Mouse (Mus musculus) neural tube, embryonic 12.5 days (tissue): ENCODE data around the gene Fndc3b. TPM values are rescaled to one million over a fixed set of nuclear protein-coding genes. Genes with fewer than 3 reads are reported as not detected.

ENCODE experiments used
- ATAC-seq: fragments of 200-750 bp; cut with Nextera tagmentation; 2 replicates; pipeline ENCODE4 v1.8.0; 2017; ENCODE audit warnings: low read depth, mild to moderate bottlenecking, moderate TSS enrichment, moderate library complexity; ENCODE audit not compliant: low FRiP score
- H3K27ac ChIP-seq: fragments of 300-500 bp; sonication (generic); 2 replicates; pipeline ENCODE4 v1.5.1; 2016
- H3K27me3 ChIP-seq: fragments of 300-500 bp; sonication (generic); replicated peaks from 2 replicates; pipeline ENCODE4 v1.6.1; 2016; ENCODE audit warnings: mild to moderate bottlenecking
- H3K36me3 ChIP-seq: fragments of 300-500 bp; sonication (generic); 2 replicates; pipeline ENCODE4 v1.6.1; 2016; ENCODE audit warnings: mild to moderate bottlenecking
- H3K4me1 ChIP-seq: fragments of 300-500 bp; sonication (generic); 2 replicates; pipeline ENCODE4 v1.6.1; 2016
- H3K4me2 ChIP-seq: fragments of 300-500 bp; sonication (generic); replicated peaks from 2 replicates; pipeline ENCODE4 v1.6.1; 2016; ENCODE audit warnings: mild to moderate bottlenecking
- H3K4me3 ChIP-seq: fragments of 300-500 bp; sonication (generic); 2 replicates; pipeline ENCODE4 v1.5.1; 2016
- H3K9ac ChIP-seq: fragments of 300-500 bp; sonication (generic); 2 replicates; pipeline ENCODE4 v1.6.1; 2016; ENCODE audit warnings: mild to moderate bottlenecking
- H3K9me3 ChIP-seq: fragments of 300-500 bp; sonication (generic); 2 replicates; pipeline ENCODE4 v1.6.1; 2016; ENCODE audit warnings: mild to moderate bottlenecking
- WGBS: fragments of 180-500 bp; shearing (Covaris S2); methylation state at CpG from one replicate; pipeline ENCODE4 v1.1.7; 2016; 5-methylcytosine and 5-hydroxymethylcytosine counted together
- polyA plus RNA-seq: library from polyadenylated mRNA; unstranded; fragments of >200 nt; fragmentation: Nextera tagmentation; extraction: Ambion mirVana; gene quantifications from 2 replicates; pipeline ENCODE4 v1.2.1, GENCODE M21; 2016

Fndc3b gene
- polyA plus RNA-seq, 1 experiment from 2014 or later, result 16.0 TPM

DNA sequence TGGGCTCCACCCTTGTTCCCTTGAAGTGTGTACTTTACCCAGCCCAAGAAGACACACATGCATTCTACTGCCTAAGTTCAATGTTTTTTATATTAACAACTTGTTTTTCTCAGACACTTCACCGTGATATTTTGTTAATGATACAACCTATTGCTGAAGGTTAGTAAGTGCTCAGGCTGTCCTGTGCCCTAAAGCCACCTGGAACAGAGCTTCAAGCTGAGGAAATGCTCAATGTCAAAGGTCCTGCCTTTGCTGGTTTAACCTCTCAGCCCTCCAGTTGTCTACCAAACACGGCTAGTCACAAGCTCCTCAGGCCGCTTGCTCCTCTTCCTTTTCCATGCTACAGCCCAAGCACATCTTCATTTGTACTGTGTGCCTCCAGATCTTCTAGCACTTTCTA lies 157.3 kb downstream of the Fndc3b start:
- H3K9ac ChIP-seq, result no peak overlapping the region
- no peak overlapping the region for H3K4me2 ChIP-seq
- no peak overlapping the region for H3K27ac ChIP-seq
- H3K4me3 ChIP-seq, result no peak overlapping the region
- no peaks in the 10 kb centered on the region for H3K4me1 ChIP-seq
- H3K9me3 ChIP-seq, result no peaks in the 10 kb centered on the region
- ATAC-seq, result no peak
- no peaks in the 10 kb centered on the region for H3K36me3 ChIP-seq
- WGBS, result 89% methylated on average over 3 of the region's 3 CpGs
- H3K27me3 ChIP-seq, result no peaks in the 10 kb centered on the region

DNA sequence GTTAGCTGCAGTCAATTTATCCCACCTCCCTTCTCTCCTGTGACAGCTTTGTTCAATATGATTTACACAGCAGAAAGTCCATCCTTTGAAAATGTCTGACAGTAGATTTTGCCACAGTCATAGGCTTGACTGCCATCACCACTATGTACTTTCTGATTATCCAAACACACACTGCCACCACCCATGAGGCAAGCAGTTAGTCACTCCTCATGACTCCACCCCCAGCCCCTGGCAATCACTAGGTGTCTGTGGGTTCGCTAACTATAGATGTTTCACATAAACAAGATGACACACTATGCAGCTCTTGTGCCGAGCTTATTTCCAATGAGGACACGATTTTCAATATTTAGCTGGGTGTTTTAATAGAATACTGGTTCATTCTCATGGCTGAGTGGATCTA lies 160.1 kb downstream of the Fndc3b start:
- no peak overlapping the region for H3K4me2 ChIP-seq
- H3K27ac ChIP-seq, result no peak overlapping the region
- H3K4me1 ChIP-seq, result no peaks in the 10 kb centered on the region
- no peak overlapping the region for H3K4me3 ChIP-seq
- no peak for ATAC-seq
- 89% methylated on average over 3 of the region's 3 CpGs for WGBS
- no peaks in the 10 kb centered on the region for H3K9me3 ChIP-seq
- no peaks in the 10 kb centered on the region for H3K36me3 ChIP-seq
- no peak overlapping the region for H3K9ac ChIP-seq
- H3K27me3 ChIP-seq, result no peaks in the 10 kb centered on the region

DNA sequence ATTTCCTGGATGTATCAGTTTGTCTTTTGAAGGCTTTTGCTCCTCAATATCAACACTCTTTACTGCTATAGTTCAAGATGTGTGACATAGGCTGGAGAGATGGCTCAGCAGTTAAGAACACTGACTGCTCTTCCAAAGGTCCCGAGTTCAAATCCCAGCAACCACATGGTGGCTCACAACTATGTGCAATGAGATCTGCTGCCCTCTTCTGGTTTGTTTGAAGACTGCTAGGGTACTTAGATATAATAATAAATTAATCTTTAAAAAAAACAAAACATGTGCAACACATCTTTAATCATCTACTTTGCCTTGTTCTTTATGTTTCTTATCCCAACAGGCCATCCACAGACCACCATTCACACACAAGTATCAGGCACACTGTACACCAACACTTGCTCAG lies 160.7 kb downstream of the Fndc3b start:
- no peak overlapping the region for H3K27ac ChIP-seq
- no peak overlapping the region for H3K4me2 ChIP-seq
- WGBS, result 87% methylated on average over 1 of the region's 1 CpGs
- no peaks in the 10 kb centered on the region for H3K4me1 ChIP-seq
- H3K9me3 ChIP-seq, result no peaks in the 10 kb centered on the region
- no peaks in the 10 kb centered on the region for H3K27me3 ChIP-seq
- H3K4me3 ChIP-seq, result no peak overlapping the region
- no peaks in the 10 kb centered on the region for H3K36me3 ChIP-seq
- H3K9ac ChIP-seq, result no peak overlapping the region
- ATAC-seq, result no peak

DNA sequence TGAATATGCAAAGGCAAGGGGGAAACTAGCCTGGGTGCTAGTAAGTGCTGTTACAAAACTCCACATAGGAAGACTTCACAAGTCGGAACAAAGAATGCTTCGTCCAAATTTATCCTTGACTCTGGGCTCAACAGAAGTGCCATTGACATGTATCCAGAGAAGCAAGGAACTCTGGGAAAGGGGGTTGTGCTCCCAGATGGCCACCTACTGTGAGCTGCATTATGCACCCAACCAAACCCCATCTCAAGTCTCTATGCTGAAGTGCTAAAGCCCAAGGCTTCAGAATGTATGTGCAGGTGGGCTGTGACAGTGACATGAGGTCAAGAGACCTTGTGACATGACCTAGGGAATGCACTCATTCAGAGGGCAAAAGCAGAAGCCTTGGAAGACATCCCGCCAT lies 165.5 kb downstream of the Fndc3b start:
- Histone ChIP-seq H3K27ac (no peak overlapping the region), H3K36me3 (no peaks in the 10 kb centered on the region), H3K9me3 (no peaks in the 10 kb centered on the region), H3K4me3 (no peak overlapping the region), H3K27me3 (no peaks in the 10 kb centered on the region), H3K9ac (no peak overlapping the region), H3K4me2 (no peak overlapping the region), H3K4me1 (no peaks in the 10 kb centered on the region)
- no peak for ATAC-seq
- WGBS, result 91% methylated on average over 3 of the region's 3 CpGs

DNA sequence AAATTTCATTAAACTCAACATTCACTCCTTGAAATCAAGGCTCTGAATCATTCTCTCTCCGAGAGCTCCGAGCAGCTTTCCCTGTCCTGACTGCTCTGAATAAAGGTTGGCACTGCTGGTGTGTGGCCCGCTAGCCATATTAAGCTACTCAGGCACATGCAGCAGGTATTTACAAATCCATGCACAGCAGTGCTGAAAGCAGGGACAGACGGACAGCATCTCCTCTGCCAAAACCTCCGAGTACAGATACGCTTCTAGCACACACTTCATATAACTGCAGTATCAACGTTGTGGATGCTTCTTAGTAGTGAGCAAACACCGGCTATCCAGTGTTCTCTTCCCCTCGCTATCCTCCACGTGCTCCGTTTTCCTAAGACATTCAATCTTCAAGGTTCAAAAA lies 167.0 kb downstream of the Fndc3b start:
- Histone ChIP-seq H3K27me3 (no peaks in the 10 kb centered on the region), H3K4me2 (no peak overlapping the region), H3K9ac (no peak overlapping the region), H3K36me3 (no peaks in the 10 kb centered on the region), H3K27ac (no peak overlapping the region), H3K4me3 (no peak overlapping the region), H3K9me3 (no peaks in the 10 kb centered on the region), H3K4me1 (no peaks in the 10 kb centered on the region)
- WGBS, result 97% methylated on average over 11 of the region's 11 CpGs
- ATAC-seq, result no peak

DNA sequence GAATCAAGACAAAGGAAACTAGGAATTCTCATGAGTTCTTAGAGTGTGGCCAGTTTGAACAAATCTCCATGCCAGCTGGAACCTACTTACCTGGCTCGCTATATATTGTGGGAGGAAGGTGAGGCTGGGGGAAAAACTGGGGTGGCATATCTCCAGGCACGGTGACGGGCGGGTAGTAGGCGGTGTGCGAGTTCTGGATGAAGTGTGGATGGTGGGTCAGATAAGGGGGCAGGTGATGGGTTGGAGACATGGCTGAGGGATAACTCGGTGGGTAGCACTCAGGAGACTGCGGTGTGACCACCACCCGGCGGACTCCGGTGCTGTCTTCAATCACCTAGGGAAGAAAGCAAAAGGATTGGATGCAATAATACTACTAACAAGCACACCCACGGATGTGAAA lies 169.3 kb downstream of the Fndc3b start:
- no peak overlapping the region for H3K27ac ChIP-seq
- H3K4me2 ChIP-seq, result no peak overlapping the region
- H3K9me3 ChIP-seq, result no peaks in the 10 kb centered on the region
- no peaks in the 10 kb centered on the region for H3K36me3 ChIP-seq
- no peaks in the 10 kb centered on the region for H3K4me1 ChIP-seq
- no peaks in the 10 kb centered on the region for H3K27me3 ChIP-seq
- WGBS, result 95% methylated on average over 12 of the region's 12 CpGs
- H3K4me3 ChIP-seq, result no peak overlapping the region
- H3K9ac ChIP-seq, result no peak overlapping the region
- no peak for ATAC-seq

DNA sequence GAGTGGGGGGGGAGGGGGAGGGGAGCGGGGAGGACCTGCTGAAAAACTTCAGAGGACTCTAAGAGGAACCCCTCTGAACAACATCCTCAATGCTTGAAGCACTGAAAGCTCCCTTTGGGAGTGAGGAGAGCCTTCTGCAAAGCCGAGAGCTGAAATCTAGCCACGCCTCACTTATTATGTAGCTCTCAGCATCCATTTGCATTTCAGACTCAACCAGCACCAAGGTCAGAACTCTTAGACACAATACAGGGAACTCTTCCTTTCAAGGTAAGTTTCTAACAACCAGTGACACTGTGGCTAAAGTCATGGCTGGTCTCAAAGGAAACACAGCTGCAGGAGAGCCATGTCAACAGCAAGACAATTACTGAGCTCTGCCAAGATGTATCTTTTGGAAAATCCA lies 169.9 kb downstream of the Fndc3b start:
- no peaks in the 10 kb centered on the region for H3K27me3 ChIP-seq
- H3K4me1 ChIP-seq, result no peaks in the 10 kb centered on the region
- no peaks in the 10 kb centered on the region for H3K9me3 ChIP-seq
- no peak overlapping the region for H3K9ac ChIP-seq
- no peak for ATAC-seq
- H3K4me2 ChIP-seq, result no peak overlapping the region
- 90% methylated on average over 3 of the region's 3 CpGs for WGBS
- no peak overlapping the region for H3K27ac ChIP-seq
- no peak overlapping the region for H3K4me3 ChIP-seq
- H3K36me3 ChIP-seq, result no peaks in the 10 kb centered on the region

DNA sequence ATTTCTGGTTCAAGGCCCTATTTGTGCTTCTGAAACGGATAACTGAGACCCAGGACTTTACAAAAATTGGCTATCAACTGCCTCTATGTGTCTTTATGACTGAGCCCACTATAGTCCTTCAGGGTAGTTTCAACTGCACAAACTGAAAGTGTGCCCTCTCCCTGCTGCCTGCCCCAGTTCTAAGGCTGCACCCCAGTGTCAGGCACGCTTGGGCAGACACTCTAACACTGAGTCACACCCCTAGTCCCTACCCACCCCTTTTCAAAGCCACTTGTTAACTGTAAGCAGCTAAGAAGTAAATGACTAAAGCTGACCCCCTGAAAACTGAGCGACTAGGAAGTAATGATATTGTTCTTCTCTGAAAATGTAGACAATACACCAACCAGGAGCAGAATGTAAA lies 176.9 kb downstream of the Fndc3b start:
- no peak overlapping the region for H3K4me2 ChIP-seq
- 82% methylated on average over 3 of the region's 3 CpGs for WGBS
- no peaks in the 10 kb centered on the region for H3K36me3 ChIP-seq
- no peak overlapping the region for H3K9ac ChIP-seq
- no peaks in the 10 kb centered on the region for H3K4me1 ChIP-seq
- no peaks in the 10 kb centered on the region for H3K27me3 ChIP-seq
- H3K27ac ChIP-seq, result no peak overlapping the region
- H3K4me3 ChIP-seq, result no peak overlapping the region
- no peaks in the 10 kb centered on the region for H3K9me3 ChIP-seq
- ATAC-seq, result no peak

DNA sequence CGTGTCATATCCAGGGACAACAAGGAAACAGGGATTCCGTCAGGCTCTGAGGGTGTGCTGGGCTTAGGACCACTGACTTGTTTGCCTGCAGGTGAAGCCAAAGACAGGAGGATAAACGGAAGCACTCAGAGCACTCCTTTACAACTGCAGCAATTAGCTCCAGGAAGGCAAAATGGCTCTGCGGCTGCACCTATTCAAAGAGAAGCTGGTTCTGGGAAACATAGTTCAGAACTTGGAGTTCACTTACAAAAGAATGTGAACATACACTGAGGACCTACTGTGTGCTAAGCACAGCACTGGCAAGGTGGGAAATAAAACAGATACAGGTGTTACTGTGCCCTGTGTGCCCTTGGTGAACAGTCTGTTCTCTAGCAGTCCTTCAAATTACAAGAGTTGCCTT lies 177.4 kb downstream of the Fndc3b start:
- H3K4me3 ChIP-seq, result no peak overlapping the region
- no peaks in the 10 kb centered on the region for H3K36me3 ChIP-seq
- ATAC-seq, result no peak
- H3K4me1 ChIP-seq, result no peaks in the 10 kb centered on the region
- no peaks in the 10 kb centered on the region for H3K9me3 ChIP-seq
- H3K27ac ChIP-seq, result no peak overlapping the region
- no peak overlapping the region for H3K9ac ChIP-seq
- H3K27me3 ChIP-seq, result no peaks in the 10 kb centered on the region
- WGBS, result 76% methylated on average over 4 of the region's 4 CpGs
- H3K4me2 ChIP-seq, result no peak overlapping the region

DNA sequence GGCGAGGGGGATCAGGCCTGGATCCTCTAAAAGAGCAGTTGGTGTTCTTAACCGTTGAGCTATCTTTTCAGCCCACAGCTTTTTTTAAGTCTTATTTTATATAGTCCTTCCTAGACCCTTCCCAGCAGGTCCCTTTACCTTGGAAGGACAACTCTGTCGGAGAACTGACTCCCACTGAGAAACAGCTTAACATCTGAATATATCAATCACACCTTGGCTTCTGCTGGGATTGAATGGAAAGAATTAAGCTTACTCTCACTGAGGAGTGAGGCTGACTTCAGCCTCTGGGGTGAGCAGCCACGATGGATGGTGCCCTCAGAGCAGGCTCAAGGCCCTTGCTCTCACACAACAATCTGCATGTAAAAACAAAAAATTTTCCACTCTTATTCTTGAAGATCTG lies 179.1 kb downstream of the Fndc3b start:
- no peaks in the 10 kb centered on the region for H3K4me1 ChIP-seq
- H3K36me3 ChIP-seq, result no peaks in the 10 kb centered on the region

DNA sequence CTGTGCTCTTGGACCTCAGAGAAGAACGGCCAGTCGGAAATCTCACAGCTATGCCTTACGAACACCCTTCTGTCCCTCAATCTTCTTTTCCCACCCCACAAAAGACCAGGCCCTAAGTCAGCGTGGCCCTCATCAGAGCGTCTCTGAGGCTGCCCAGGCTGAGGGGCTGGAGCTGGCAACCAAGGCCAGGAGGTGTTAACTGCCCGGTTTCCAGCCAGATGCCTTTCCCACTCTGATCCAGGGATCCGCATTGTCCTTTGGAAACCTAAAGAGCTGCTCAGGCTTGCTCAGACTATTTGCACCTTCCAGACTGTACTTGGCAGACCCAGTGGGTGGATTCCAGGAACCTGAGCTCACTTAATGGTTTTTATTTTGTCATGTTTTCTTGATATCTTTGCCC lies 180.7 kb downstream of the Fndc3b start:
- no peaks in the 10 kb centered on the region for H3K27me3 ChIP-seq
- H3K36me3 ChIP-seq, result no peaks in the 10 kb centered on the region
- H3K9ac ChIP-seq, result no peak overlapping the region
- ATAC-seq, result no peak
- no peaks in the 10 kb centered on the region for H3K9me3 ChIP-seq
- H3K4me2 ChIP-seq, result no peak overlapping the region
- no peak overlapping the region for H3K4me3 ChIP-seq
- H3K27ac ChIP-seq, result no peak overlapping the region
- WGBS, result 74% methylated on average over 7 of the region's 7 CpGs
- no peaks in the 10 kb centered on the region for H3K4me1 ChIP-seq

More for the DNA sequence above, 179.1 kb downstream of the Fndc3b start:
- no peak overlapping the region for H3K27ac ChIP-seq
- no peak overlapping the region for H3K4me3 ChIP-seq
- H3K4me2 ChIP-seq, result no peak overlapping the region
- H3K9ac ChIP-seq, result no peak overlapping the region
- H3K27me3 ChIP-seq, result no peaks in the 10 kb centered on the region
- WGBS, result 51% methylated on average over 4 of the region's 4 CpGs
- no peak for ATAC-seq
- no peaks in the 10 kb centered on the region for H3K9me3 ChIP-seq

DNA sequence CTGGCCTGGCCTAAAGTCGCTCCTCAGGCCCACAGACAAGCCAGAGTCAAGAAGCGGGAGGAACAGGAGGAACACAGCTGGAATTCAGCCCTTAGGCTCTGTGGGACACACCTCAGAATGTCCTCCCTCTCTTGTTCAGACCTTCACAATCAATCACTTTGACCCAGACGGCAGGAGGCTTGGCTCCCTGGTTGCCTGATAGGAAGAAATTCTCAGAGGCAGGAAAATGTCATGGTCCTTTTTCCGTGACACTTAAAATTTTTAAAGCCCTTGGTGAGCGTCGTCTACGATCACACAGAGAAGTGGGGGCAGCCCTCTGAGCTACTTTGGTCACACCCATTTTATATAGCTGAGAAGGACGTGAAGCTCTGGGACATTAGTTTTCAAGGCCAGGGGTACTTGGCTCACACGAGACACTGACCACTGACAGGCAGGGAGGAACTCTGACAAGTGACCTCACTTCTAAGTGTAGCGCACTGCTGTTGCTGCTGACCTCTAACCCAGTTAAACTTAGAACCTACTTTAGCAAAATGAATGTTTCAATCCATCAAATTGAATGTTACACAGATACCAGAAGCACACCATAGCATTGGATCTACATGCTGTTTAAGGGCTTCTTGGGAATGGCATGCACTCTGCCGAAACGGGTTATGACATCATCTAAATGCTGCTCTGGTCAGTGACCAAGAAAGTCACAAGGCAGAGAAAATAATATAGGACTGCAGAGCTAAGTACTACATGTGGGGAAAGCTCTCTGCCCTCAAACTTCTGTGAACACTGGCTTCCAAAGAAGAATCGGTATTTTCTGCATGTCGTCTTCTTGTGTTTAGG lies 181.7 kb downstream of the Fndc3b start:
- WGBS, result 66% methylated on average over 14 of the region's 14 CpGs
- no peak overlapping the region for H3K27ac ChIP-seq
- H3K9me3 ChIP-seq, result no peaks in the 10 kb centered on the region
- H3K4me1 ChIP-seq, result no peaks in the 10 kb centered on the region
- H3K36me3 ChIP-seq, result no peaks in the 10 kb centered on the region
- no peak overlapping the region for H3K4me2 ChIP-seq
- H3K27me3 ChIP-seq, result no peaks in the 10 kb centered on the region
- no peak for ATAC-seq
- H3K9ac ChIP-seq, result no peak overlapping the region
- H3K4me3 ChIP-seq, result no peak overlapping the region

DNA sequence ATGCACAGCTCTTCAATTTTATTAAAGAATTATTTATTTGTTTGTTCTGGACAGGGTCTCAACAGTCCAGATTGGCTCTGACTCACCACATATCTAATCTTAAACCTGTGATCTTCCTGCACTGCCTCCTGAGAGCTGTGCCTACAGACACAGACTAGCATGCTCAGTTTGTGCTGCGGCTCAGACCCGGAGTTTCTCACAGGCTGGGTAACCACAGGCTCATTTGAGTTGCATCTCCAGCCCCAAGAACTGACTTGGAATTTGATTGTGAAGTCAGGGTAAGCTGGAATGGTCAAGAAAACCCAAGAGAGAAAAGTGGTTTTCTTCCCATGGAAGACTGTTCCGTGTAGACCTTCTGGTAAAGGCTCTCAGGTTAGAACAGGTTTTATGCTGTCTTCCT lies 184.1 kb downstream of the Fndc3b start:
- H3K27ac ChIP-seq, result no peak overlapping the region
- no peaks in the 10 kb centered on the region for H3K27me3 ChIP-seq
- H3K9me3 ChIP-seq, result no peaks in the 10 kb centered on the region
- H3K4me3 ChIP-seq, result no peak overlapping the region
- no peak overlapping the region for H3K4me2 ChIP-seq
- no peak overlapping the region for H3K9ac ChIP-seq
- 94% methylated on average over 3 of the region's 3 CpGs for WGBS
- no peak for ATAC-seq
- H3K36me3 ChIP-seq, result no peaks in the 10 kb centered on the region
- H3K4me1 ChIP-seq, result no peaks in the 10 kb centered on the region
